Mouse (Mus musculus) B cell, adult (primary cell): ENCODE data around the gene Oas1d. TPM values are rescaled to one million over a fixed set of nuclear protein-coding genes. Genes with fewer than 3 reads are reported as not detected.

Experiments used
- total RNA-seq: library from RNA; stranded (reverse); gene quantifications from 4 replicates; pipeline ENCODE4 v1.2.4, GENCODE M21; 2023; ENCODE audit not compliant: inconsistent age

Gene Oas1d
- total RNA-seq, result not detected in 4 replicates

GRCm38 (mm10) chr5:120914204-120914603, at the start of gene Oas1d:
Gene Oas1d, plus strand, starts transcription at chr5:120914536.

DNA sequence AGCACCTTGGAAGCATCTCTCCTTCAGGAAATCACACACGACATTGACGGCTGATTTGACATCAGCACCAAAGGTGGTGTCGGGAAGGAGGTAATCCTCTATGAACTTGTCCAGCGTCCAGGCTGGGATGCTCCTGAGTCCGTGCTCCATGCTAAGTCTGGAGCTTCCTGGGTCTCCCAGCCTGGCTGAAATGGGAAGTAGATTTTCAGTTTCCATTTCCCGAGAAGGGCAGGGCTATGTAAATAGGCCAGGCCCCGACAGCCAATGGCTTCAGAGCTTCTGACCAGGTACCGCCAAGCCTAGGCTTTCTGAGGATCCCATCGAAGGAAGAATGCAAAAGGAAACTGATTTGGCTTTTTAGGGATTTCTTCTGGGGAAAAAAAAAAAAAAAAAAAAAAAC, 26.9 kb upstream of the Oas1d start, which contains the start of gene Oas1g:
Gene Oas1g (minus strand): TSS at position 201 of the 400 bp plus-strand sequence.

GRCm38 (mm10) chr5:120906791-120907733, 7.3 kb upstream of the Oas1d start, which contains the start of gene Oas1a:
Gene Oas1a, minus strand, starts transcription at chr5:120907521.

Other genes with a start within 250 kb of the Oas1d start
- gene Dtx1, start 202.6 kb upstream of the Oas1d start, total RNA-seq, result 226 to 261 TPM (median 233 TPM) in 4 replicates
- gene Oas2, start 164.7 kb upstream of the Oas1d start, total RNA-seq, result 4.4 to 13.2 TPM (median 6.7 TPM) in 4 replicates
- 2.2 to 5.3 TPM (median 3.0 TPM) in 4 replicates for gene Oas3, start 136.9 kb upstream of the Oas1d start, total RNA-seq
- 0.39 to 0.71 TPM (median 0.48 TPM) in 4 replicates for gene Oas1e, start 119.0 kb upstream of the Oas1d start, total RNA-seq
- gene Oas1c, start 102.0 kb upstream of the Oas1d start, total RNA-seq, result 10.8 to 15.9 TPM (median 12.5 TPM) in 4 replicates
- gene Oas1f, start 67.2 kb upstream of the Oas1d start, total RNA-seq, result not detected in 4 replicates
- gene Oas1h, start 53.1 kb upstream of the Oas1d start, total RNA-seq, result not detected in 4 replicates
- gene Oas1g, start 26.9 kb upstream of the Oas1d start, total RNA-seq, result not detected in 4 replicates
- gene Oas1a, start 7.0 kb upstream of the Oas1d start, total RNA-seq, result 2.1 to 5.6 TPM (median 3.4 TPM) in 4 replicates
- not detected in 4 replicates for gene Rph3a, start 95.6 kb downstream of the Oas1d start, total RNA-seq